Mouse (Mus musculus) kidney, adult 18-20 months (tissue): Measurements from ENCODE around the gene Shisa2.
"Not testable (repeated sequence)": the region's sequence is repeated elsewhere in the genome, so short reads cannot be mapped to it uniquely, and the experiment has no call there.

Source experiments
- DNase-seq: peaks from one replicate; pipeline ENCODE4 v3.0.0; 2021

Gene Shisa2

DNA sequence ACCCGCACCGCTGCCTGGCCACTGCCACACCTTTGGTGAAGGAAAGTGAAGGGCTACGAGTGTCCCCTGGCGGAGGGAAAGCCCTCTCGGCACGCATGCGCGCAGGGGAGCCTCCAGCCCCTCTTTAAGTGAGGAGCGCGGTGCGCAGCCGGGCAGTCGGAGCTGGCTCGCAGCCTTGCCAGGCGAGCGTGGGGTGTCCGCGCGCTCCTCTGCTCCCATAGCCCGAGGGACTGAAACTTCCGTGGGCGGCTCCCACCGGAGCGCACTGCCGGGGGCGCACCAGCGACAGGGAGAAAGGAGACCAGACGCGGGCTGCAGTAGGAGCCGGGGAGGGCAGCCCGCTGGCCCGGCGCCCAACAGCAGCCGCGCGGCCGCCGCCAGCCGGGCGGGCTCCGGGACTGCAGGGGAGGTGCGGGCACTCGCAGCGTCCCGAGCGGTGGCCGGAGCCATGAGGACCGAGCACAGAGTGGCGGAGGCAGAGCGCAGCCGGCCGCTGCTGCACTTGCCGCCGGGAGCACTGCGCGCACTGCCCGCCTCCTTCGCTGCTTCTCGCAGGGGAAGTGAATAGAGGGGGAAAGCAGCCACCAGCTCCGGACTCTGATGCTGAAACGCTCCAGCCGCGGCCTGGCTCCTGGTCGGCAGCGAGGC lies at the start of gene Shisa2:
Gene Shisa2, plus strand, starts transcription at position 151 of the 648 bp plus-strand sequence.
- DNase-seq: peak; percentile 75

DNA sequence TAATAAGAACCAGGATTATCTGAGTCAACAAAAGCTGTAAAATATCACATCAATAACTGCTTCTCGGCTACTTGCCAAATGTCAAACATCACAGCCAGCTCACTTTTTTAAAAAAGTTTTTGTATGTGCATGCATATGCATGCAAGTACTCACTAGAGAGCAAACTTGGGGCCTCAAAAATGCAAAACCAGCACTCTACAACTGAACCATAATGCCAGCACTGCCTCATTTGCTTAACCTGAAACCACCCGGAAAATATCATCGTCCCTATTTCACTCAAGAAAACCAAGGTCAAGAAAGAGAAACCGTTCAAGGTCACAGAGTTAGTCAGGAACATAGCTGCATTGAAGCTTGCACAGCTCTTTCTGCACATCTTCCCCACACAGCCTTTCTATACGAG lies 48.7 kb upstream of the Shisa2 start:
- DNase-seq: no peak

DNA sequence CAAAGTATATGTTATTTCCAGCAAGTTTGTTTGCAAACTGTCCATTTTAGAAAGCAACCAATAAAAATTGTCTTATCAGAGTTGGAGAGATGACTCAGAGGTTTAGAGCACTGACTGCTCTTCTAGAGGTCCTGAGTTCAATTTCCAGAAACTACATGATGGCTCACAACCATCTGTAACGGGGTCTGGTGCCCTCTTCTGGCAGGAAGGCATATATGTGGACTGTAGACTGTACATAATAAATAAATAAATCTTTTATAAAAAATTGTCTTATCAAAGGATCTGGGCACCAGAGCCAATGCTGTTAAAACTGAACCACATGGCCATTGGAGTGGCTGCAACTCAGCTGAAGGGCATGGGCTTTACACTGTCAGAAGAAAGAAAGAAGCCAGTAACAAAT lies 34.5 kb upstream of the Shisa2 start:
- DNase-seq: peak; percentile 18

DNA sequence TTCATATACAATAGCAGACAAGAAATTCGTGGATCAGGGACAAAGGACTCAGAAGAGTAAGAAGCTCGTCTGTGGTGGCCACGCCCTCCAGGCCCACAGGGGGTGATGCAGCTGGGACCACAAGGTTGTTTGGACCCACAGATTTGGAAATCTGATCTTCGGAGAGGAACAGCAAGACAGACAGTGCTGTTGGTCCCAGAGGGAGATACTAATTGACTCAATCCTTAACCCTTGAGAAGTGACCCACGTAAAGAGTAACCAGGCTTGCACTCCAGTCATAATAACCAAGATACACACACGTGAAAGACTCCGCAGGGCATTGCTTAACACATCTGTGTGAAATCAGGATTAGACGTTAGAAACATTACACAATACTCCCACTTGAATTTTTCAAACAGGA lies 33.2 kb upstream of the Shisa2 start:
- no peak for DNase-seq

DNA sequence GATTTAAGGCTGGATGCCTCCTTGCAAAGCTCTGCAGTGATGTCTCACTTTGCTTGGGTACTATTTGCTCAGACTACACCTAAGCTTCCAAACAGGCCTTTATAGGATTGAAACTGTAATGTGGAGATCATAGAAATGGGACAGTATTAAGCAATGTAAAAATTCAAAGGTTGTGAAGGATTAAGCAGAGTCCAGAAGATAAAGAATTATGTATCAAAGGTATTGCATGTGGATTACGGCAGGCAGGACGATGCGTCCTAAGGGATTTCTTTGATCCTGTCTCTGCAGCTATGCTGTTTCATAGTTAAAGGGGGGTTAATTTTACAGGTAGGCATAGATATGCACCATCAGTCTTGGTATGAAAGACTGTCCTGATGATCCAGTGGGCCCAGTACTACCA lies 32.5 kb upstream of the Shisa2 start:
- no peak for DNase-seq

DNA sequence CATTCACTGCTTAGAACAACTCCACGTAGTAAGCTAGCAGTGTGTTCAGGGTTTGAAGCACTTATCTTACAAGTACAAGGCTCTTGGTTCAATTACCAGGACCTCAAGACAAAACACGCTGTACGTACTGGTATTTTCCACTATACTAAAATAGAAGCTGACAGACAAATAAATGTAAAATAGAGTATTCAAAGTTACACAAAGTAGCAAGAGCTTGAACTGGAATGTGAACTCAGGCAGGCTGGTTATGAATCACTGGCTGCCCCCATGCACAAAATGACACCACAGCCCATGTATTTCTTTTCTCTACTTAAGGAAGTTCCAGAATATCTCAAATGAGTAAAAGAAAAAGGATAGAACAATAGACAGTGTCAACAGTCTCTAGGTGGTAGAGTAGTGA lies 30.1 kb upstream of the Shisa2 start:
- no peak for DNase-seq

DNA sequence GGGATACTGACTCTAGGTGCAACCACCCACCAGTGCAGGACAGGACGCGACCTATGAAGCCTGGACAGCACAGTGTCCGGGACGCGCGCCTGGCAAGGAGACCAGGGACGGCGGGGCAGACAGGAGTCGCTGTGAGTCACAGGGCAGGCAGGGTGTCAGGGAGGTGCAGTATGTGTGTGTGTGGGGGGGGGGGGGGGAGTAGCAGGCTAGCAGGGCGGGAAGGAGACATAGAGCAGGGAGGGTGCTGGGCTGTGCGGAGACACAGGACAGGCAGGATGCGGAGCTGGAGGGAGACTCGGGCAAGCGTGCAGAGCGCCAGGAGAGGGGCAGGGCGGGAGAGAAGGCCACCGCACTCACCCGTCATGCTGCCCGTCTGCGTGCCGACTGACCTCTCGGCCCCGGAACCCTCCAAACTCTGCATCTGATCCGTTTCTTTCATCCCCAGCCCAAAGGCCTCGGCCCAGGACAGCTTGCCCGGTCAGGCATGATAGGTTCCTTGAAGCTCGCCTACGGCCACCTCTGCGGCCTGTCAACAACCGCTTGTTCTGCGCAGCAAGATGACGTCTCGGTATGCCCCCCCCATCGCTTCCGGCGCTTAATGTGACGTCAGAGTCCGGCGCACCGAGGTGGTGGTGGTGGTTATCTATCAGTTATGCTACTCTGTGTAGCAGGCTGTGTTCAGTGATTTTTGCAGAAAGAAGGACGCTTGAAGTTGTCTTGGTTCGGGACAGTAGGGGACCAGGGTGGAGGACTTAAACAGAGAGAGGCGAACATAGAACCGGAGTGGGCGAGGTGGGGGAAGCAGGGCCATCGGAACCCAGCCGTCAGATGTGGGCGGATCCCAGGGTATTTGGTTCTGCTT lies 27.5 kb upstream of the Shisa2 start, which contains the start of gene Cdadc1:
Gene Cdadc1, minus strand, starts transcription at position 562 of the 862 bp plus-strand sequence.
- peak; percentile 99 for DNase-seq

DNA sequence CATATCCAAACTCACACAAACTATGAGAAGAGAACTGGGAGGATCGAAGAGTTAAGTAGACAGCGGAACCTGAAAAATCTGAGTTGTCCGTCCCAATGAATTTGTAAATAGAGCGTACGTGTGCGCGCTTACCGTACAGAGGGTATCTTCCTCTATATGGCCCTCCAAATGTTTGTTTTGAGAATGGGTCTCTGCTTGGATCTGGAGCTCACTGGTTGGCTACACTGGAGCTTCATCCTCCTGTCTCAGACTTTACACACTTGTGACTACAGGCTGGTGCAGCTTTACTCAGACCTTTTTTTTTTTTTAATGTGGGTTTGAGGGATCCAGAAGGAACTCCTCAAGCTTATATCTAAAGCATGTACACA lies 26.9 kb upstream of the Shisa2 start:
- no peak for DNase-seq

DNA sequence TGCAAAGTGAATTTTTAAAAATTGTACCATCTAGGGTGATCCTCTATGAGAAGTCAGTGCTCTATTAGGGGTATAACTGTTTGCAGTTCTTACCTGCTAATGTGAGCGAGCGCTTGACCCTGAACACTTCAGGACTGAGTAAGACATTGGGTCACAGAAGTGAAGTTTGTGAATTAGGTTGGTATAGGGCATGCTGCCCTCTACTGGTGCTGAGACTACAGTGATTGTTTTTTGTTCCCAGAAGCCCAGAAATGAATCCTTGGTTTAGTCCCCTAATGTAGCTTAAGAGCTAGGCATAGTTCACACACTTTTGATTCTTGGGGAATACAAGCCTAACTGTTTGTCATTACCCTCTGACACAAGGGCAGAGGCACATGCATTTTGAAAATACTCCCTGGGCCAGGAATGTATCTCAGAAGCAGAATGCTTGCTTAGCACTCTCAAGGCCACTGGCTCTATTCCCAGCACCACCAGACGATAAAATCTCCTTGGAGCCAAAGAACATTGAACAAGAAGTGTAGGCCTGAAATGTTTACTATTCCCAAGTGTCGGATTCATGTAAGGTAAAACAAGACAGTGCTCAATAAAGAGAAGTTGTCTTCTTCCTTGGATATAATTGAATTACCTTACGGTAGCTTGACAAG lies 21.0 kb upstream of the Shisa2 start:
- DNase-seq: peak; percentile 36

DNA sequence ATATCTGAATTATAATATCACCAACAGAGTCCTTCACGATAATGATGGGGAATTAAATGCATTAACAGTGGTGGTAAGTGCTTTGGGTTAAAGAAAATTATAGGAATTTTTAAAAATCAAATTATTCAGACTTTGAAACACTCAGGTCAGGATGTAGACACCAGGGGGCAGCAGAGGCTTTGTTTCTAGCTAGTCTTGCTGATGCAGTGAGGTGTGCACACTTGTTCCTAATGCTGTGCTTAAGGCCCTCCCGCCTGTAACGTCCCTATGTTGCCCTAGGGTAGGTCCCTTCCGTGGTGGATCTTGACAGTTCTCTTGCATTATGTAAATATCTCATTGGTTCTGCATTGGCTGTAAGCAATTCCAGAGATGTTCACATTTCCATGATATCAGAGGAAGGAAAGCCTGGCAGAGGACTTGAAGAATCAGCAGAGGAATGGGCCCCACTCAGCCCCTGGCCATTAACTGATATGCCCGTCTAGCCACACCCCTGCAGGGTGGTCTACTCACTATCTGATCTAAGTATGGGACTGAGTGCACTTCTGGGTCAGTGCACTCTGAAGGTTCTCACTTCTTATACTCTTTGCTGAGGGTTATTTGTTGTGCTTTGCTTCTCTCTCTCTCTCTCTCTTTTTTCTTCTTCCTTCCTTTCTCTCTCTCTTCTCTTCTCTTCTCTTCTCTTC lies 19.3 kb upstream of the Shisa2 start:
- peak; percentile 78 for DNase-seq

DNA sequence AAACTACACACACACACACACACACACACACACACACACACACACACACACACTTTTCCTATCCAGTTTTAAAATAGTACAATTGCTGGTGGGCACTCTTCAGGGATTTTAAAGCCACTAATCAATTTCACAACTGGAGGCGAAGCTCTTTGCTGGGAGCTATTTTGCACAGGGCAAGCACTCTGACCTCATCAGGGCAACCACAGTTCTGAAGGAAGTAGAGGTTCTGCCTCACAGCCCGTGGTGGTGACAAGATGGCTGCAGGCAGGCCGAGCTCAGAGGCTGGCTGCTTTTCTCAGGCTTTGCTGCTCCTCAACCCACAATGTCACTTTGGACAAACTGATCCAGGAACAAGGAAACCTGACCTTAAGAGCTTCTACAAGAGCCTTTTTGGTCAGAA lies 18.1 kb upstream of the Shisa2 start:
- no peak for DNase-seq

DNA sequence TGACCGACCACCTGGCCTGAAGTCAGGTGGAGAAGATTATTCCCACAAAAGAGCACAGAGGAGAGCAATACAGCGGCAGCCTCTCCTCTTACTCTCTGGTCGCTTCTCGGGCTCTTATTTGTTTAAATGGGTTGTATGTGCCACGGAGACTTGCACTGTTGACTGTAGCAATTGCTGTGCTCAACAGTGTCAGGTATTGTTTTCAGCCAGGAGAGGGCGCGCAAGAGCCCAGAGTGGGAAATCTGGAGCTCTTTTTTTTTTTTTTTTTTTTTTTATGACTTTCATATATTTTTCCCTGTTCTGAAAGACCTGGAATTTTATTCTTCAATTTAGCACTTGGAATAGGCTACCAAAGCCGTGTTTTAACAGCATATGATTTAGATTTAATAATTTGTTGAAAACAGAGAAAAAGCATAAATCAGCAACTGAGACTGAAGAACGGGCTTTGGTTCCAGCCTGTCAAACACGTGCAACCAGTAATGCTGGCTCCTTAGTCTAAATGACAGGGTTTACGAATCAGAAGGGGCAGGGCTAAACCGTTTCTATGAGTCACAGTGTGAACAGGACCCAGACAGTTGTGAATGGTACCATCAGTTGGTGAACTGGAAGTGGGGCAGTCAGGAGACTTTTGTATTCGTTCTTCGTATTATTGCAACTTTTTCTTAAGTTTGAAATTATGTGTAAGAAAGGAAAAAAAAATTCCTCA lies 12.0 kb upstream of the Shisa2 start:
- peak; percentile 68 for DNase-seq

DNA sequence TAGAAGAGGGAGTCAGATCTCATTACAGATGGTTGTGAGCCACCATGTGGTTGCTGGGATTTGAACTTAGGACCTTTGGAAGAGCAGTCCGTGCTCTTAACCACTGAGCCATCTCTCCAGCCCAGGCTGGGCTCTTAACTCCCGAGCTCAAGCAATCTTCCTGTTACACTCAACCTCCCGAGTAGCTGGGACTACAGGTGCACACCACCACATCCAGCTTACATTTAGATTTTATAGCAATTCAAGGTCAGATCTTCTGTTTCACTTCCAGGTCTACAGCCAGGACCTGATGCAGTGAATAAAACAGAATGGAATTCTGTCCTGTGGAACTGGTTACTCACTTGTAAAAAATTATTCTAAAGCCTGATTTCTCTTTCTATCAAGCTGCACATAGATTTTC lies 11.0 kb upstream of the Shisa2 start:
- not testable (repeated sequence) for DNase-seq

DNA sequence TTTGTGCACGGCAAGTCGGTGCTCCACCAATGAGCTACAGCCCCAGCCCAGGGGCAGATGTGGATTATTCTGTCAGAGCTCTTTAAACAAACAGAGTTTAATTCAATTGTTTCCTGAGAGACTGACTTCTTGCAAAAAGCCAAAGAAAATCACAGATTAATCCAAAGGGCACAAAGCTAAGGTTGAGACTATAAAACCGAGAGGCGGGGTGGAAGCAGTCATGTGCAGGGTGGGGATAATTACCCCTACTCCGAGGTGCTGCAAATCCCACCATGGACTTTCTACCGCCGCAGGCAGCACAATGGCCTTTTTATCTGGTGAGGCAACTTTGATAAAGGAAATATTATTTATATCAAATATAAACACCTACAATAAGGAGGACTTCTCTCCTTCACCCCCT lies 8.3 kb upstream of the Shisa2 start:
- no peak for DNase-seq

DNA sequence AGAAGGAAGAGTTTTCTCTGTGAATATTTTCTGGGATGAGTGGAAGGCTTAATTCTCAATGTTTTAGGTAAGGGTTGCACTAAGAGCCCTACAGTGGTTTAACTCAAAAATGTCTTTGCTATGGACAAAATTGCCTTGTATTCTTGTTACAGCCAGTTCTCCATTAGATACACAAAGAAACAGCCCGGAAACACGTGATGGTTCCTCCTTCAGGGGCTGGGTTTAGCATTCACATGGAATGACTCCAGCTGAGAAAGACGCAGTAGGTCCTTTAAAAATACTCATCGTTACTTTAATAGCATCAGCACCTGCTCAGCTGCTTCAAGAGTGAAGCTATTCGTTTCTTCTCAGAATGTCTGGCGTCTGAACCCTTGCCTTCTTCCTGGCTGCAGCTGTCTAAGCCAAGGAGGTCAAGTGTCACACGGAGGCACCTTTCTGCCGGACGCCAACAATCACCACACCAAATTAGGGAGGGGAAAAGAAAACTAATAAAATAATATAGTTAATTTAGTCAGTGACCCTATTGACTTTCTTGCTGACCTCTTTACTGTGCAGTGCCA lies 702 bp upstream of the Shisa2 start:
- no peak for DNase-seq

DNA sequence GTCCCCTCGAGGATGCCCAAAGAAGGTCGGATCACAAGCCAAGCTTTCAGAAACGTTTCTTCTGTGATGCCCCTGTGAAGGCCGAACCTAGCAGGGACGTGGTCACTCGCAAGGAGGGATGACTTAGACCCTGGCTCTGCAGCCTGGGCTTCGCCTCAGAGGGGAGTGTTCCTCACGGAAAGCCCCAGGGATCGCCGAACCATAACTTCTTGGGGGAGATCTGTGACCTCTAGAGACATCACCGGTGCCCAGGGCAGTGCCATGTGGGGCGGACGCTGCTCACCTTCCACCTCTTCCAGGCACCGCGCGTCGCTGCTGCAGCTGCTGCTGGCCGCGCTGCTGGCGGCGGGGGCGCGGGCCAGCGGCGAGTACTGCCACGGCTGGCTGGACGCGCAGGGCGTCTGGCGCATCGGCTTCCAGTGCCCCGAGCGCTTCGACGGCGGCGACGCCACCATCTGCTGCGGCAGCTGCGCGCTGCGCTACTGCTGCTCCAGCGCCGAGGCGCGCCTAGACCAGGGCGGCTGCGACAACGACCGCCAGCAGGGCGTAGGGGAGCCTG lies 777 bp downstream of the Shisa2 start:
- peak; percentile 18 for DNase-seq

DNA sequence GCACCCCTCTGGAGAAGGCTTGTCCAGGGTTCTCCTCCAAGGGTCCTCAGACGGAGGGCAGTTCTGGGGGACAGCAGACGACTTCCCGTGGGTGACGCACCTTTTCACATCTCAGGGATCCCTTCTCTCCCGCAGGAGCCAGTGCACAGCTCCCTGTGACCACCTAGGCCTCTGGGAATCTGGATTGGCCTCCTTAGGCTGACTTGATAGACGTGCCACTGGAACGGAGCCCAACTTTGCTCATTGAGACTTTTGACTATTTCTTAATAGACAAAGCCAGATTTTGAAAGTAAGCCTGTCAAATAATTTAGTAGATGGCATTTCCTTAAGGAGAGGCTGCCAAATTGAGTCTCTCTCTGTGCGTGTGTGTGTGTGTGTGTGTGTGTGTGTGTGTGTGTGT lies 1.6 kb downstream of the Shisa2 start:
- DNase-seq: peak; percentile 16

DNA sequence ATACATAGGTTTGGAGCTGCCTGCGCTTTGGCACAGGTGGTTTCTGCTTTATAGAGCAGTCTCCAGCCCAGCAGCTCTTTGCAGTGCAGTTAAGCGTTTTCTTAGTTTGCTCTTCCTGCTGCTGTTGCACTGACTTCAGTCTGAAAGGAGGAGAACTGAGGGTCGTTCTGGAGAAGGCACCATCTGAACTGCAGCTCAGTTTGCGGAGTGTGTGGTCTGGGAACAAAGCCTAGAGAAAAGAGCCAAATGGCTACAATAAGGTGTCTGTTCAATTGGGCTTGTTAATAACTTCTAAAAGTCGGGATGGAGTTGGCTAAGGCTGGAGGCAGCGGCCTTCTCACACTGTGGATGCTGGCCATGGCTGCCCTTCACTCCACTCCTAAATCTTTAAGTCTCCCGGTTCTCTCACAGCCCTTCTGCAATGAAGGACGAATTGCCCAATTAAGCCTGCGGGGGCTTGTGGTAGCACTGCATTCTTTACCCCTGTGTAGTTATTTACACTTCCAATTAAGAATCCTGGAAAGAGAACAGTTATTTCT lies 2.1 kb downstream of the Shisa2 start:
- DNase-seq: no peak

DNA sequence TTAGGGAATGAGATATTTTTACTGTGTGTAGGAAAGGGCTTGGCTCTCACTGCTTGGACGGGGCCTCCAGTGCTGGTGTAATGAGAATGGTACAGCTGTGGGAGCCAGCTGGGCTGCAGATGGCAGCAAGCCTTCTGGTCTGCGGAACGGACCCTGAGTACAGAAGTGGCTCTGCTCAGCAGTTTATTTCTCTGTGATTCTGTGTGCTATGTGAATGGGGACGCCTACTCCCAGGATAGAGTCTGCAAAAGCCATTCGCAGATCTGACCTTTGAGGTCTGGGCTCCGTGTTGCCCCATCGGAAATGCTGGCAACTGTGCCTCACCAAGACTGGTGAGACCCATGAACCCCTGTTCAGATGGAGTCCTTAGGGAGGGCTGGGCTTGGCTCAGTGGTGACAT lies 2.7 kb downstream of the Shisa2 start:
- DNase-seq: no peak

DNA sequence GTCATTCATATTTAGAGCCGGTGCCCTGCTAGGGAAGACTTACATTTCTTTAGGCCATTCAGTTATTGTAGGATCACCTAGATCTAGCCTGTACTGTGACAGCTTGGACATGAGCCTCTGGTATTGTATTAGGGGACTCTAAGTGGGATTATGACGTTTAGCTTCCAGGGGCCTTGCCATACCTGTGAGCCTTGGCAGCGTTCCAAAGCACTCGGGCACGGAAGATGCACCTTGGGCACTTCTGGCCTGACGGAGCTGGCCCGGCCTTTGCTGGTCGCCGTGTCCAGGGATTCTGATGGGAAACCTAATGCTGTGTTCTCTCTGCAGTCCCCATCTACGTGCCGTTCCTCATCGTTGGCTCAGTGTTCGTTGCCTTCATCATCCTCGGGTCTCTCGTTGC lies 4.2 kb downstream of the Shisa2 start:
- no peak for DNase-seq

DNA sequence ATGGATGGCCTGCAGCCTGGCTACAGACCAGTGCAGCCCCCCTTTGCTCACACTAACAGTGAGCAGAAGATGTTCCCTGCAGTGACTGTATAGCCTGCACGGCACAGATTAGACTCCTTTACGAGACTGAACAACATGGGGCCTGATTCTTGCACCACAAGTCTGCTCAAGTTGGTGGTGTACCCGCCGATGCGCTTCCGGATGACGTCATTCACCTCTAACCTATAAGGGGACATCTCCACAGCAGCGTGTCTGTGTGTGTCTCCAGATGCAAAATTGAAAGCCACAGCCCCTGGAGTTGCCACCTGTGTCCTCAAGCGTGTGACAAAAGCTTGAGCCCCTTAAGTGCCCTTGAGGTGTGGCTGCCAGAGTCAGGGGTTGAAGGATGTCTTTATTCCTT lies 5.0 kb downstream of the Shisa2 start:
- DNase-seq: no peak

DNA sequence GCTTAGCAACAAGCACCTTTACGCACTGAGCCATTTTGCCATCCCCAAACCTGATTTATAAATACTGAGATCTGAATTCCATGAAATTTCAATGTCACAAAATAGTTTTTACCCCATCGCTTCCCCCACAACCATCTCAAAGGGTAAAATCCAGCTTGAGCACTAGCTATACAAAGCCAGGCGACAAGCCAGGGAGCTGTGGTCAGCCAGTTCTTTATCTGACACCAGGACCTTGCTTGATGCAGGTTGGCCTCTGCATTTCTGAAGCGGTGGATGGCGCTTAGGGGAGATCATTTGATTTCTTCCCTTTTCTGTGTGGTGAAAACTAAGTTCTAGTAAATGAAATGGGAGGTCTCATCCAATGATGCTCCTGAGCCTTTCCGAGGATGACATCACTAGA lies 7.0 kb downstream of the Shisa2 start:
- no peak for DNase-seq
